Mouse (Mus musculus): ENCODE measurements around the gene Gal3st2. TPM values are rescaled to one million over a fixed set of nuclear protein-coding genes. Genes with fewer than 3 reads are reported as not detected.
"Not testable (repeated sequence)": the region's sequence is repeated elsewhere in the genome, so short reads cannot be mapped to it uniquely, and the experiment has no call there.

The Gal3st2 gene
- polyA plus RNA-seq, 1 experiment from 2014 or later = 0.13 TPM

- not testable (repeated sequence) for H3K27me3 ChIP-seq (ENCODE audit: insufficient read depth, low read length); DNase-seq (ENCODE audit: low spot score); H3K4me3 ChIP-seq (replicated peaks; ENCODE audit: low read depth, low read length); H3K4me2 ChIP-seq (ENCODE audit: low read length); H3K9me3 ChIP-seq (replicated peaks; ENCODE audit: low read length); H3K36me3 ChIP-seq (ENCODE audit: insufficient read depth, low read length); H3K9ac ChIP-seq (ENCODE audit: low read depth, low read length); H3K4me1 ChIP-seq (replicated peaks; ENCODE audit: insufficient read depth, low read length); H3K27ac ChIP-seq
- no CpG with 5 or more reads among the region's 11 CpGs for WGBS
- 0 out of 2 replicates have a peak, but pooled peaks have one; percentile 55 for ATAC-seq (replicated peaks; ENCODE audit: low FRiP score, low read depth)
These were observed 48.0 kb downstream of the Gal3st2 start for GRCm38 (mm10) chr1:93908977-93909586.

DNA sequence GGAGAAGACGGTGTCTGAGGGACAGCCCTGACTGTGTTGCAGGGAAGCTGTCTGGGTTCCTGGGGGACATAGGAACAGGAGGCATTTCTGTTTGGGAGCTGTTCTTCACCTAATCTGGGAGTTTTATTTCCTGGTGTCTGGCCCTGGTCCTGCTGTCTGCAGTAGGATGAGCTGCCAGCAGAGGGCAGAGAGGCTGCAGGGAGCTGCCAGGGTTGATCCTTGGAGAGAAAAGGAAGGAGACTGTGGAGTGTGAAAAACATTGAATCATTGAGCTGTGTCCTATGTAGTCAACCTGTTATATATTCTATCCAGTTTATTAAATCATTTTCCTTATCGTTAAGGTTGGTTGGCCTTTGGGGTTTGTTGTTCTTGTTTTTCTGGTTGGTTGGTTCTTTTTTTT lies 50.8 kb downstream of the Gal3st2 start:
- ATAC-seq (replicated peaks; ENCODE audit: low FRiP score, low read depth) = 0 out of 2 replicates have a peak, but pooled peaks have one; percentile 38
- not testable (repeated sequence) for H3K36me3 ChIP-seq (ENCODE audit: insufficient read depth, low read length); H3K27me3 ChIP-seq (ENCODE audit: insufficient read depth, low read length); H3K27ac ChIP-seq; H3K4me3 ChIP-seq (replicated peaks; ENCODE audit: low read depth, low read length); H3K9ac ChIP-seq (ENCODE audit: low read depth, low read length); H3K9me3 ChIP-seq (replicated peaks; ENCODE audit: low read length); H3K4me1 ChIP-seq (replicated peaks; ENCODE audit: insufficient read depth, low read length); H3K4me2 ChIP-seq (ENCODE audit: low read length); DNase-seq (ENCODE audit: low spot score)
- WGBS = no CpG with 5 or more reads among the region's 2 CpGs

DNA sequence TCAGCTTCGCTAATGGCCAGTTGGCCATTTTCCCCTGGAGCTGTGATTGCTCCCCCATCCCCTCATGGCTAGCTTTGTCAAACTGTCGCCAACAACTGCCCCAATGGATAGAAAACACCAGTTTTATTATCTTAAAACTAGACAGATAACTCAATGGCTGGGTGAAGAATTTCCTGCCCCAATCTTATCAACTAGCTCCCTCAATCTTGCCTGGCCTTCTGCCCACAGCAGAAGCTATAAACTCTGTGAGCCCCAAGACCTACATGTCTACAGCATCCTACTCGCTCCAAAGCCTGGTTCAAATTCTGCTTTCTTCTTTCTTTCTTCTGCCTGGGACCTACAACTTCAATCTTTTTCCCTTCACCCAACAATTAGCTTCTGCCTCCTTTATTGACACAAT lies 56.1 kb downstream of the Gal3st2 start:
- not testable (repeated sequence) for H3K36me3 ChIP-seq (ENCODE audit: insufficient read depth, low read length); H3K9me3 ChIP-seq (replicated peaks; ENCODE audit: low read length); DNase-seq (ENCODE audit: low spot score); ATAC-seq (replicated peaks; ENCODE audit: low FRiP score, low read depth); H3K27me3 ChIP-seq (ENCODE audit: insufficient read depth, low read length); H3K9ac ChIP-seq (ENCODE audit: low read depth, low read length); H3K4me2 ChIP-seq (ENCODE audit: low read length); H3K4me1 ChIP-seq (replicated peaks; ENCODE audit: insufficient read depth, low read length); H3K27ac ChIP-seq; H3K4me3 ChIP-seq (replicated peaks; ENCODE audit: low read depth, low read length)
- WGBS = 77% methylated on average over 3 of the region's 3 CpGs

- not testable (repeated sequence) for H3K9me3 ChIP-seq (replicated peaks; ENCODE audit: low read length); DNase-seq (ENCODE audit: low spot score); H3K9ac ChIP-seq (ENCODE audit: low read depth, low read length); ATAC-seq (replicated peaks; ENCODE audit: low FRiP score, low read depth); H3K4me3 ChIP-seq (replicated peaks; ENCODE audit: low read depth, low read length); H3K4me1 ChIP-seq (replicated peaks; ENCODE audit: insufficient read depth, low read length); H3K36me3 ChIP-seq (ENCODE audit: insufficient read depth, low read length); H3K4me2 ChIP-seq (ENCODE audit: low read length); H3K27ac ChIP-seq; H3K27me3 ChIP-seq (ENCODE audit: insufficient read depth, low read length)
- 76% methylated on average over 2 of the region's 2 CpGs for WGBS
These were observed 56.9 kb downstream of the Gal3st2 start, which contains the start of gene Gal3st2b for GRCm38 (mm10) chr1:93918011-93918410. Gal3st2b (plus strand) TSS chr1:93918311.

GRCm38 (mm10) chr1:93918775-93919174 lies 57.7 kb downstream of the Gal3st2 start:
- H3K4me2 ChIP-seq (ENCODE audit: low read length); H3K9ac ChIP-seq (ENCODE audit: low read depth, low read length); H3K4me3 ChIP-seq (replicated peaks; ENCODE audit: low read depth, low read length); H3K9me3 ChIP-seq (replicated peaks; ENCODE audit: low read length); DNase-seq (ENCODE audit: low spot score); H3K36me3 ChIP-seq (ENCODE audit: insufficient read depth, low read length); H3K27me3 ChIP-seq (ENCODE audit: insufficient read depth, low read length); ATAC-seq (replicated peaks; ENCODE audit: low FRiP score, low read depth); H3K4me1 ChIP-seq (replicated peaks; ENCODE audit: insufficient read depth, low read length); H3K27ac ChIP-seq: not testable (repeated sequence)
- WGBS = 50% methylated on average over 1 of the region's 1 CpGs

DNA sequence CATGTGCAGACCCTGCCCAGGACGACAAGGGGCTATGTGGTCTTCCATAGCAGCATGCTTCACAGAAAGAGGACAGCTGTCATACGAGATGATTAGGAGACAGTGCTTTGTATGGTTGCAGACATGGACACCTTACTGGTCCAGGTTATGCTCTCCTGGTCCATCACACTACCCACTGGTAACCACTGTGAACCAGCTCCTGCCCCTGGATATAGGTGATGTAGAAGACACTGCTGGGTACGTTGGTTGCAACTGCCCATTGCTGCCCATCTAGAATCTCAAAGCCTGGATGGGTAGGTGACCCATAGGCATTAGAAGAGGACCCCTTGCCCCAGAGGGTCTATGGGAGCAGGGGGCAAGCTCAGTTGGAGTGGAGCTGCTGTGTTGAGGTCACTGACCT lies 58.2 kb downstream of the Gal3st2 start:
- H3K4me2 ChIP-seq (ENCODE audit: low read length); H3K27ac ChIP-seq; H3K9me3 ChIP-seq (replicated peaks; ENCODE audit: low read length); H3K27me3 ChIP-seq (ENCODE audit: insufficient read depth, low read length); ATAC-seq (replicated peaks; ENCODE audit: low FRiP score, low read depth); H3K4me1 ChIP-seq (replicated peaks; ENCODE audit: insufficient read depth, low read length); H3K9ac ChIP-seq (ENCODE audit: low read depth, low read length); H3K4me3 ChIP-seq (replicated peaks; ENCODE audit: low read depth, low read length); H3K36me3 ChIP-seq (ENCODE audit: insufficient read depth, low read length); DNase-seq (ENCODE audit: low spot score): not testable (repeated sequence)
- 87% methylated on average over 2 of the region's 3 CpGs for WGBS

GRCm38 (mm10) chr1:93922609-93923008 lies 61.5 kb downstream of the Gal3st2 start:
- H3K4me3 ChIP-seq (replicated peaks; ENCODE audit: low read depth, low read length); ATAC-seq (replicated peaks; ENCODE audit: low FRiP score, low read depth); H3K27ac ChIP-seq; DNase-seq (ENCODE audit: low spot score); H3K4me2 ChIP-seq (ENCODE audit: low read length); H3K9me3 ChIP-seq (replicated peaks; ENCODE audit: low read length); H3K27me3 ChIP-seq (ENCODE audit: insufficient read depth, low read length); H3K9ac ChIP-seq (ENCODE audit: low read depth, low read length); H3K36me3 ChIP-seq (ENCODE audit: insufficient read depth, low read length); H3K4me1 ChIP-seq (replicated peaks; ENCODE audit: insufficient read depth, low read length): not testable (repeated sequence)
- WGBS = 82% methylated on average over 3 of the region's 3 CpGs

GRCm38 (mm10) chr1:93923098-93923497 lies 62.0 kb downstream of the Gal3st2 start:
- not testable (repeated sequence) for H3K36me3 ChIP-seq (ENCODE audit: insufficient read depth, low read length); H3K4me3 ChIP-seq (replicated peaks; ENCODE audit: low read depth, low read length); H3K9me3 ChIP-seq (replicated peaks; ENCODE audit: low read length); DNase-seq (ENCODE audit: low spot score); H3K4me2 ChIP-seq (ENCODE audit: low read length); H3K27me3 ChIP-seq (ENCODE audit: insufficient read depth, low read length); H3K4me1 ChIP-seq (replicated peaks; ENCODE audit: insufficient read depth, low read length); ATAC-seq (replicated peaks; ENCODE audit: low FRiP score, low read depth); H3K9ac ChIP-seq (ENCODE audit: low read depth, low read length); H3K27ac ChIP-seq
- WGBS = 45% methylated on average over 2 of the region's 2 CpGs
